Mouse (Mus musculus) testis, adult 2 months (tissue): ENCODE data around the gene Srd5a1.

Source experiments
- CTCF ChIP-seq: fragments of 200-500 bp; IDR thresholded peaks from 2 replicates; pipeline ENCODE4 v1.5.1; 2012; ENCODE audit warnings: low read depth, mild to moderate bottlenecking, inconsistent platforms, low read length, moderate library complexity; ENCODE audit not compliant: control insufficient read depth, insufficient read depth, insufficient replicate concordance
- POLR2A ChIP-seq: fragments of 200-500 bp; IDR thresholded peaks from 2 replicates; pipeline ENCODE4 v1.6.1; 2012; ENCODE audit warnings: low read depth, mild to moderate bottlenecking, inconsistent platforms, low read length, moderate library complexity; ENCODE audit not compliant: control insufficient read depth

- TF ChIP-seq CTCF: no peak
- TF ChIP-seq POLR2A: no peak
Observed at GRCm38 (mm10) chr13:69627941-69628340, 16.7 kb upstream of the Srd5a1 start.
